Mouse (Mus musculus) adrenal gland, postnatal 25 days (tissue): ENCODE data around the gene Mok. TPM values are rescaled to one million over a fixed set of nuclear protein-coding genes. Genes with fewer than 3 reads are reported as not detected.

ENCODE experiments used
- DNase-seq: peaks from one replicate; pipeline ENCODE4 v3.0.0; 2021; ENCODE audit warnings: mixed read lengths
- total RNA-seq: library from RNA; stranded (reverse); gene quantifications from 2 replicates; pipeline ENCODE4 v1.2.3, GENCODE M21; 2021

Gene Mok
- total RNA-seq, 1 experiment from 2014 or later, result 1.5 TPM

DNA sequence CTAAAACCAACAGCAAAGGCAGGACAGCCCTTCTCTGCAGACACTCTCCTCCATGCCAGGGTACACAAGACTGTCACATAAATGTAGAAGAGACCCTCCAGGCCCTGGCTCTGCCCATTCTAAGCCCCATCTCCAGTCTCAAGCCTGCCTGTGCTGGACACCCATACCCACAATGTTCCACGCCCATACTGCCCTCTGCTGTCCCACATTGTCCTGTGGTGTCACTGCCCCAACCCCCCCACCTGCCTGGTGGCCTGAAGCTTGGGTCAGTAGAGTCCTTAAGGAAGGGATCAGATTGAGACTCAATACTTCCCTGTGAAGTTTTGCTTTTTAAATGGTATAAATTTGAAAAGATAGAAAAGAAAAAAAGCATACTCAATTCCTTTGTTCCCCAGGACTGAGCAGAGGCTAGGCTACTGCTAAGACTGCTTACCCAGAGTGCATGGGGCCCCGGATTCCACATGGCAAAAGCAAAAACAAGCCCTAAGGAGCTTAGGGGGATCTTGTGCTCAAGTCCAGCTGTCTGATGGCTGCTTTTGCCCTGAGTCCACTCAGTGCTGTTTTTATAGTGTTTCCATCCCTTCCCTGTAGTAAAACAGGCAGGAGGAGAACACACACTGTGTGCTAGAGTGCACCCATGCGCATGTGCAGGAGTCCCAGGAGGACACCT lies 34.3 kb downstream of the Mok start:
- DNase-seq, result peak; percentile 52

DNA sequence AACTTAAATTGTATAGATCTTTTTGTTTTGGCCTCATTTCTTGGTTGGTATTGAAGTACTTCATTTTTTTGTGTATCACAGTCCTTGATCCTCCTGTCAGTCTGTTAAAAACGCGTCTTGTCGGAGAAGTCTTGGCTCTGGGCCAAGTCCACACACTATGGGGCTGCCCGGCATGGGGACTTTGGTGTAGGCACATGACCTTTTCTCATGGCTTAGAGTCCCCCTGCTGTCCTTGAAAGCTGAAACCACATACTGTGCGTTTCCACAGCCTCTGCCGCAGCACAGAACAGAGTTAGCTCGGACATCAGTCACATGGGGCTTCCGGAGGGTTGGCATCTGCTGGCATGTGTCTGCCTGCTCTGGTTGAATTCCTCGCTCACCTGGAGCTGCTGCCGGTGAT lies 36.5 kb downstream of the Mok start:
- DNase-seq, result peak; percentile 57

DNA sequence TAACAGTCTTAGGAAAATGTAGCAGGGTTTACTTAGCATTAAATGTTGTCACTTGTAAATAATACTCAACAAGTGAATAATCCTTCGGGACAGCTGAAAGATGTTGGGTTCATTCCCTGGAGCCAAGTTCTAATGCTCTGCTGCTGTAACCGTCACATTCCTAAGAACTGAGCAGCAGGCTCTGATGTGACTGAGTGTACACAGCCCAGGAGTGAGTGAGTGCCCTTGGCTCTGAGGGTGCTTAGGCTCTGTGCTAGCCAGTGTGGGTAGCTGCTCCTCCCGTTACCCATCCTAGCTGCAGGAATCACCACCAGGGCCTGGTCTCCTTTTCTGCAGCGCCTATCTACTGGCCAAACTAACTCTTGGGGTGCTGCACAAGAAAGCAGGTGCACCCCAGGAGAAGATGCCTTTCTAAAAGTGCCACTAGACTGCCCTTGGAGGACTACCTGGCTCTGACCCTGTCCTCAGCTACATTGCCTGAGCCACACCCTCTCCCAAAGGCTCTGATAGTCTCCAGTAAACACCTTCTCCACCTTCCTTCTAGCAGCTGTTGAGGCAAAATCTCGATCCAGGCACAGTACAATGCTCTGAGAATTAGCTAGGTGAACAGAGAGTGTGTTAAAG lies 38.0 kb downstream of the Mok start:
- no peak for DNase-seq

DNA sequence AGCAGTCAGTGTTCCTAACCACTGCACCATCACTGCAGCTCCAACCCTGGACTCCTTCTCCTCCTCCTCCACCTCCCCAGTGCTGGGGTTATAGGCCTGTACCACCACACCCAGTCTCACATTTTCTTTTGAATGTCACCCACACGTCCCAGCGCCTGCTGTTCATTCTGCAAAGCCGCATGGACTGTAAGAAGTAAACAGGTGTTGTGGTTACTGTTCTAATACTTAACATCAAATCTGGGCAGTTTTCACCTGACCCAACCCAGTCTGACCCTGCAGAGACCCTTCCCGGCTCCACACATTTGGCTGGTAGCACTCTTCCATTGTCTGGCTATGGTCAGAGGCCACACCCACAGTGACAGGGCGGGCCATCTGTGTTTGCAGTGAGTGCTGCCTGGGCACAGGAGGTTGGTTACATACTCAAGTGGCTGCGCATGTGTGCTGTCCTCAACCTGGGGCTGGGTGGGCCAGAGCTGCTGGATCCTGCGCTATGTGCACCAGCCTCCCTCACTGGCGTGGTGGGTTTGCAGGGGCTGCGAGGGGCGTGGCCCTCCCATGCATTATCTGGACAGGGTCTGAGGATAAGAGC lies 38.8 kb downstream of the Mok start:
- no peak for DNase-seq

DNA sequence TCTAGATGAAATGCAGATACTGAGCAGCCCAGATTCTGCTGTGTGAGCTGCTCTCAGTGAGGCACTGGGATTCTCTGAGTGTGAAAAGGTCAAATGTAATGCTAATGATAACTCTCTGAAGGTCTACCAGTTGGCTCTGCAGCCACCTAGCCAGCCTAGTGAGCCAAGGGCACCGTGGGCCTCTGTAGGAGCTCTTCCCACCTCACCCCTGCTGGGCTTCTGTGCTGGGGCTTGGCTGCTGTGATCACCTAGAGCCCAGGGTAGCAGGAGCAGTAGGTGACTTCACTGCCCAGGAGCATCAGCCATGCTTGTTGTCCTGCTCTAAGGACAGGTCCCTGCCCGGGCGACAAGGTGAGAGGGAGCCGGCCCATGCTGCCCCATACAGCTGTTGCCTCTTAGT lies 41.5 kb downstream of the Mok start:
- no peak for DNase-seq

DNA sequence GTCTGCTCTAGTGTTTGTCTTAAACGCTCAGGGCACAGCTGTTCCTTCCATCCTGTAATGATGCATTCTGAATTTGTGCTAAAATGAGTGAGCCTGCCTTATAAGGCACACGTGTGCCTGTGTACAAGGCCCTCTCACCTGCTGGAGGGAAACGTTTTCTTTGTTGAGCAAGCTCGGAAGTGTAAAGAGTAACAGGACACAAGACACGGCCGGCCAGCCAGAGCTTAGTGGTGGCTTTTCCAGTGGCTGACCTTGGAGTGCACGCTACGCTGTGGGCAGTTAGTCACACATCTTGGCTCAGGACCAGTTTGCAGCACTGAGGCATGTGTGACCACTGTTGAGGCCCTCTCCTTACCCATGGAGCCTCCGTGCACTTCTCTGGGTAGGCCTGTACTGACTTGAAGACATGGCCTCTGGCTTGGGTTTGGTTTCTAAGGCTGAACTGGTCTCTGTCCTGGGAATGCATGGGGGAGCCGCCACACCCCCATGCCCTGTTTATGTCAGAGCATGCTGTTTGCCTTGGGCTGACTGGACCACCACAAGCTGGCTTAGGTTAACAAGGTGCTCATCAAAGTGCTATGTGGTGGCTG lies 42.8 kb downstream of the Mok start:
- peak; percentile 78 for DNase-seq

DNA sequence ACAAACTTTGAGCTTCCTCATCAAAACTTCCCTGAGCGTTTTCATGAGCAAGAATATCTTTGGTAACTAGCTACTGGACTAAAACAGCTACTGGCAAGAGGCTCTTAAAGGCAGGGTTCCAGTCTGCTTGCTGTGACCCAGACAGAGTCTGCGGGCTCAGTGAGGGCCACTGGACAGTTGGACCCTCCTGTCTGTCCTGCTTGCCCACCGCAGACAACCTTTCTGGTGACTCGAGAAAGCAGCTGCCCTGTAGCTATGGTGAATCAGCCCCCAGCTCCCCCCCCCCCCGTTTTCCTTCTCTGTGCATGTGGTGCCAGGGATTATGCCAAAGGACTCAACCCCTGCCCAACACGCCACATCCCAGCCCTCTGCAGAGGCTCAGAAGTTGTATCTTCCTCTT lies 43.5 kb downstream of the Mok start:
- DNase-seq, result no peak

DNA sequence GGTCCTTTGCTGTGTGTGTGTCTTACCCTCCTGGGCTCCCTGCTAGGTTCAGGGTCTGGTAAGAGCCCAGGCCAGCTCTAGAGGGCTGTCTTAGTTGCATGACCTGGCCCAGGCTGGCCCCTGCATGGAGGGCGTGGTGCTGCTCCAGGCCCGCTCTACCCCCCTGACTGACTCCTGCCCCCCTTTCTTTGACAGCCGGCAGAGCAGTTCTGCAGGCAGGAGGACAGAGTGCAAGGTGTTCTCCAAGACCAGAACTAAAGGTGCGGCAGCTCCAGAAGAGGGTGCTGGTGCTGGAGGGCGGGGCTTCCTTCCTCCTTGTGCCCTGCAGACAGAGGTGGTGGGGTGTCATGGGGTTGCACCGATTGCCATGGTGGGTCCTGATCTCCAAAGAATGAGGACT lies 44.0 kb downstream of the Mok start:
- DNase-seq, result no peak

DNA sequence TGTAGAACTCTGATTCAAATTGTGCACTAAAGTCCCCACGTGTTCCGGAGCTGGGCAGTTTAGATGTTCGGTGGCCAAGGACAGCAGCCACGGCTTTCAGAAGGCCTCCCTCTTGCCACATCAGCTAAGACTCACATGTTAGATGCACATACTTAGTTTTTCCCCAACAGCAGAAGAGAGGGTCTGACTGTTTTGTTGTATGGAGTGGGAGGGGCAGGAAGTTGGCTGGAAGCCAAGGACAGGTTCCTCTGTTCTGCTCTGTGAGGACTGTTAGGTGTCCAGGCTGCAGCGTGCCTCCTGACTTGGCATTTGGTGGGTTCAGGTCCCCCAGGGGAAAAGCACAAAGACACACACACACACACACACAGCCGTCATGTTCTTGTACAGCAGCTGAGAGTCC lies 45.7 kb downstream of the Mok start:
- DNase-seq, result no peak

DNA sequence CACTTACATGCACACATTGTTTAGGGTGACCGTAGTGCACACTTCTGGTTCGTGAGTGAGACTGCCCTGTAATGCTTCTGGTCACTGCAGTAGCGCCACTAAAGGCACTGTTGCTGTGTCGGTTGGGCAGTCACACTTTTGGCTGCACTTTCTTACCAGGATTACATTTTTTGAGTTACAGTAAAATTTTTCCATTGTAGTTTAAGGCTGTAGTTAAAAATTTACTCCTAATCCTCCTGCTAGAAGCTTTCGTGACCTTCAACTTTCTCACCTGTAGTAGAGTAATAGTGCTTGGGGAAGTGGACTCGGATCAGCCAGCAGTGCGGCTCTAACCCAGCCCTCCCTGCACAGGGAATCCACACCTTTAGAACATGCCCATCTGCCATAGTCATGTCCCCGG lies 49.7 kb downstream of the Mok start:
- DNase-seq, result no peak

DNA sequence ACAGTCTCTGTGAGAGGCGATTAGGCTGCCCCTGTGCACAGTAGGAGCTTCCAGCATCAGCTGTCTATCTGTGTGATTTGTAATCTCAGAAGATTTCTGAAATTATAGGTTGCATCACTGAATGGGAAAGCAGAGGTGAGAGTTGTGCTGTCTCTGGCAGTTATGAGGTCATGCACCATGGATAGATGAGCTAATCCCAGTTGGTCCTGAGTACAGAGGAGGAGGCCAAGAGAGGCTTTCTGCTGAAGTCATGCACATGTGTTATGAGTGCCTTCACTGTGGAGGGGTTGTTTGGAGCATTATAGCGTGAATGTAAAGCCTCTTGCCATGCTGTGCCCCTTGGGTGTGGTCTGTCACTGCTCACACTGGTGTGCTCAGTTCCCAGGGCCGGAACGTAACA lies 50.2 kb downstream of the Mok start:
- no peak for DNase-seq

DNA sequence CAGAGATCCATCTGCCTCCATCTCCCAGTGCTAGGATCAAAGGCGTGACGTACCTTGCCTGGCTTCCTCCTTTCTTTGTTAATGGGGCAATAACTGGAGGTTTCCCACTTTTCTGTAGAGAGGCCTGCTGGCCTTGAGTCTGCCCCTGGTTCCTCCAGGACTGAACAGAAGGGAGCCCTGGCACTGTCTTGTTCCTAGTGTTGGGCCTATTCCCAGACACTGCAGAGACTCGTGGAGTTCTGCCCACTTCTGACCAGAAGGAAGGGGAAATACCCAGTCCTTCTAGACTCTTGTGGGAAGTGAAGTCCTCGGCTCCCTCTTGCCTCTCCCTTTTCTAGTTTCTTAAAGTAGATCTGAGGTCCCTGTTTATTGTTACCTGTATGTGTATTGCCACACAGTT lies 54.5 kb downstream of the Mok start:
- DNase-seq, result no peak

DNA sequence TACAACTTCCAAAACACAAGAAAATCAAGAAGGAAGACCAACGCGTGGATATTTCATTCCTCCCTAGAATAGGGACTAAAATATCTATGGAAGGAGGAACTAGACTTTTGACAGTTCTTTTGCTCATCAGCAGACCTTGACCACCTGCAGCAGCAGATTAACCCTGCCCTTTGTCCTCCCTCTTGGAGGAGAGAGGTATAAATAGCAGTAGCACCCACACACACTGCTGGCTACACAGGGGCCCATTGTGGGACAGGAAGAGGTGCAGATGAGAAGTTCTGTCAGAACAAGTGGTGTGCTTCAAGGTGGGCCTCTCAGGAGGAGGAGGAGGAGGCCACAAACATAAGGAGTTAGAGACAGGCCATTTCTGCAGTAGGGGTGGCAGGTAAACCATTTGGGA lies 56.5 kb downstream of the Mok start:
- no peak for DNase-seq

DNA sequence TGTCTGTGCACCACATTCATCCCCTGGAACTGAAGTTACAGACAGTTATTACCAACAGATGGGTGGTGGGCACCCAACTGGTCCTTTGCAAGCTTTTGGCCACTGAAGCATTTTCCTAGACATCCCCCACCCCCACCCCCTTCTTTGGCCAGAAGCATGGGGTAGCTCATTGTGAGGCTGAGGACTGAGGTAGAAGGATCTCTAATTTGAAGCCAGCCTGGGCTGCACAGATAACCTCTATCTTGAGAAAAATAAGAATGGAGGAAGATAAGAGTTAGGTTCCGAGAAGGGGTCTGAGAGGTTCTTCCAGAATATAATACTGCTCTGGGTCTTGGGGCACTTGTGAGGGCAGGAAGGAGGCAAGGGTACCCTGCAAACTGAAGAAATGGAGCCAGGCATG lies 58.5 kb downstream of the Mok start:
- DNase-seq, result no peak

DNA sequence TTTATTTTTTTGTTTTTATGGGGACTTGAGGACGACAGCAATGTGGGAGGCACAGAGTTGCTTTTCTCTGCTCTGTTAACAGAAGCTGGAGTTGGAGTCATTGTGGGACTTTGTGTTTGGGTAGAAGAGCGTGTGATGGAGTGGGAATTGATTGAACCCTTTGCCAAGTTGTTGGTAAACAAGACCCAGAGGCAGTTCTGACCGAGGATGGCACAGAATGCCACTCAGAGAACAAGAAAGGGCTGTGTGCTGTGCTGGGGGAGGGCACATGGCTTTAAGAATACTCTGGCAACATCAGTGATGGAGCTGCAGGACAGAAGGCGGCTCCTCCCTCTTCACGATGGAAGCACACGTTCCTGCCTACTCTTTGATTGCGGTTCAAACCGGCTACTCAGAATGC lies 59.6 kb downstream of the Mok start:
- no peak for DNase-seq

DNA sequence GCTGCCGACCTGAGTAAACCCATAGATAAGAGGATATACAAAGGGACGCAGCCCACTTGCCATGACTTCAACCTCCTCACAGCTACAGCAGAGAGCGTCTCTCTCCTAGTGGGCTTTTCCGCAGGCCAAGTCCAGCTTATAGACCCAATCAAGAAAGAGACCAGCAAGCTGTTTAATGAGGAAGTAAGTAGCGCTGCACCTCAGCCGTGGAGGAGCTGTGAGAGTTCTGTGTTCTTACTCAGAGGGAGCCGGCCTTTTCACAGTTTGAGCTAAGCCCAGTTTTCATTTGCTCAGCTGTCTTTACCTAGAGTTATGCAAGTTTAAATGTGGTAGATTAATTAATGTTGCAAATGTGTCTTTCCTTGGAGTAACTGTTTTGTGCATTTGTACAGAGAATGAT lies 61.4 kb downstream of the Mok start:
- DNase-seq, result no peak

DNA sequence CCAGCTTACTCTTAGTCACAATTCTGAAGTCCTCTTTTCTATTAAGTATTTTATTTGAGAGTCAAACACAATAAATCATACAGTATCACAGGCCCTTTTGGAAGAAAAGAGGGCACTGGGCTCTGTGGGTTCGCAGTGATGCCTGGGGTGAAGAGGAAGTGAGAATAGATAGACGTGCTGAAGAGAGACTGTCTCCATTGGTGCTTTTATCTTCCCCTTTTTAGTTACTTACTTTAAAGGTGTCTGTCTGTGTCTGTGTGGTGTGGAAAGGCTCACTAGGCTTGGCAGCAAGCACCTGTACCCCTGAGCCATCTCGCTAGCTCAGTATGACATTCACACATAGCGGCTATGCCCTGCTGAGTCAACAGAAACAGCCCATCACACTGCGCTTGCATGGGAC lies 62.9 kb downstream of the Mok start:
- DNase-seq, result no peak

DNA sequence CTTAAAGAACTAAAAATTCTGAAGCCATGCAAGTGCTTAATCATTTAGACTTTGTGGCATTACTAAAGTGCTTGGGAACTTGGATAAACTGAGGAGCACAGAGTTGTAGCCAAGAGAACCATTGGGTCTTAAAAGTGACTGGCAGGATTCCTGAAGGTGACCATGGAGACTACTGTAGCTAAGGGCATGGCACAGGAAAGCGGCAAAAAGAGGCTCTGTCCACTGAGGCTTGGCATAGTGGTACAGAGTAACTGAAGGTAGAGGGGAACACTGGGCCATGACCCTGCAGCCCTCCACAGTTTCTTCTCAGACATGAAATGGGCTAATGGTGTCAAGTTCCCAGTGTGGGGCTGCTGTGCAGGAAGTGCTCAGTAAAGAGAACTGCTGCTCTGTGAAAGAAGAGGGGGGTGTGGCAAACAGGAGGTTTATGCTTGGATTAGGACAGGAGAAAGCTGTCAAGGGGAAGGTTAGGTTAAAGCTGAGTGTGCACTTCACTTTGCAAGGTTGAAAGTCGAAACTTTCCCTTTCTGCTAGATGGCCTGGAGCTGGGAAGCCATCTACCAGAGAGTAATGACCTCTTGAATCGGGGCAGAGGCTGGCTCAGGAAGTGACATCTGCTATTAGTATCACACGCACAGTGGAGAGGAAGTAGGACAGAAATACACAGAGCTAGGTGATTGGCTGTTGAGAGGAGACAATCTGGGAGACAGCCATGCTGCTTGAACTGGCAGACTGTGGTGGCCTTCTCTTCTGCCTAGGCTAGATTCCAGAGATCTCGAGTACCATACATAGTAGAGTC lies 64.9 kb downstream of the Mok start:
- DNase-seq, result no peak

DNA sequence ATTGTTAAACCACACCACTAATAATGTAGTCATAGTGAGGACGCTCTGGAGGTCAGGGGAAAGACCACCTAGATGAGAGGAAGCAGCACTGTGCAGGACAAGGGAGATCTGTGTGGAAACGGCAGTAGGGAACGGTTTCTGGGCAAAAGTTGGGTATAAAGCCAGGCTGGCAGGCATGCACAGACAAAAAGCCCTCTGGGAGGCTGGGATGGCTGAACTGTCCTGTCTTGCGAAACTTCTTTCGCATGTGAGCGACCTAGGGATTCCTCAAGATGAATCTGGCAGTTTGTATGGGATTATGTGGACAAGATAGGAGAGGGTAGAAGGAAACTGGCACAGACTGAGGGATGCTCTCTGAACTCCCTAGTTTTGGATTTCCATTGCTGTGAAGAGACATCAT lies 68.8 kb downstream of the Mok start:
- DNase-seq, result no peak

DNA sequence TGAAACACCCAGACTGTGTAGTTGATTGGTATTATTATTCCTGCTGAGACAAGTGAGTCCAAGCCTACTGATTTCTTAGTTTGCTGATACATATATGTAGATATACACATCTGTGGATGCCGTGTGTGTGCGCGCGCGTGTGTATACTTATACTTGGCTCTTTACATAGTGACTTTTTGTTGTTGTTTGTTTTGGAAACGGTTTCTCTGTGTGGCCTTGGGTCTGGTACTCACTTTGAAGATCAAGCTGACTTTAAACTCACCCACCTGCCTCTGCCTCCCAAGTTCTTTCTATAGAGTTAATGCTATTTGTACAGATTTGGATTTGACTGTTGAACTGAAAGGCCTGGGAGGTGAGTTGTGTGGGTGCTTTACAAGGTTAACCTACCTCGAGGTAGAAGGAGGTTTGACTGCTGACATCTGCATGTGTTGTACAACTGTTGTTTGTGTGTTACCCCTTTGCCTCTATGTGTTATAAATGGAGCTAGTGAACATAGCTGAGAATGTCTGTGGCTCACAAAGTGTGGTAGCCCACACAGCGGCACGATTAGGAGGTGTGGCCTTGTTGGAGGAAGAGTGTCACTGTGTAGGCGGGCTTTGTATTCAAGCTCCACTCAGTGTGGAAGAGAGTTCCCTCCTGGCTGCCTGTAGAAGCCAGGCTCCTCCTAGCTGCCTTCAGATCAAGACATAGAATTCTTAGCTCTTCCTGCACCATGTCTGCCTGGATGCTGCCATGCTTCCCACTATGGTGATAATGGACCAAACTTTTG lies 70.1 kb downstream of the Mok start:
- DNase-seq, result no peak

DNA sequence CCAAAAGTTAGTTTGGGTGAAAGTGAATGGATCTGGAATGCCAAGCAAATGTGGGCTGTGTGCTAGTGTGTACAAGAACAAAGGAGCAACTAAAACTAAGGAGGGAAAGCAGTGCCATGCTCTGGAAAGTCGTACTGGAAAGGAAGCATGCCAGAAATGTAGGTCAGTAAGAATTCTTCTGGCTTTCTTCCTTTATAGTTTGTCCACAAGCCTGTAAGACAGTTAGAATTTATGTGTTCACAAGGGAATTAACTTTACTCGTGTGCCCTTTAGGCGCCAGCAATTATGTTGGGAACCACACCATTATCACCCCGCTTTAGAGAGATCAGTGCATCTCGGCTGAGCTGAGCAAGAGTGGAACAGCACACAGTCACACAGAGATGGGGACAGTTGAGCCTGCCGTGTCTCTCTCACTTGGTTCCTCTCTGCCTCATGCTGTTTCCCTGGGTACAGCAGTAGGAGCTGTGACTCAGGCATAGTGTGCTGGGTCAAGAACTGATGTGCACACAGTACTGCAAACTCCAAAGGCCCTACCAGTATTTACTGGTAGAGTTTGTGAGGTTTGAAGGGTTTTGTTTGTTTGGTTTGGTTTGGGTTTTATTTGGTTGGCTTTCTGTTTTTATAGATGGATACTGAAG lies 71.0 kb downstream of the Mok start:
- peak; percentile 8 for DNase-seq

DNA sequence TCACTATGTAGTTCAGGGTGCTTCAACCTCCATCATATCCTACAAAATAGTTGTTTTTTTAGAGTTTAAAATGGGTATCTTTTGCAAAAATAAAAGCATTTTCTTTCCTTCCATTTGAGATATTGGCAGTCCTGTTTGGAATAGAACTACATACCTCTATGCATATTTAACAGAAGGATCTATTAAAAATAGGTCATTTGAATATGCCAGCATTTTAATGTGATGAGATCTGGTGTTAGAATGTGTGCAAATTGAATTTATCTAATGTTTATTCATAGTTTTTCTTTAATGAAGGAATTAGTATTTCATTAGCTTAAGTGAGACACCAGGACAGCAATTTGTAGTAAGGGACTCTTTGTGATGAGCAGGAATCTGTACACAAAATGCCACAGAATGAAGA lies 72.2 kb downstream of the Mok start:
- no peak for DNase-seq
